Mouse (Mus musculus) intestine, embryonic 14.5 days (tissue): ENCODE measurements around the gene Eif2s3x. TPM values are rescaled to one million over a fixed set of nuclear protein-coding genes. Genes with fewer than 3 reads are reported as not detected.

Experiments used
- ATAC-seq: fragments of 200-750 bp; cut with Nextera tagmentation; replicated peaks from 2 replicates; pipeline ENCODE4 v1.8.0; 2017; ENCODE audit warnings: low read depth, moderate number of reproducible peaks, moderate TSS enrichment, moderate library complexity; ENCODE audit not compliant: low FRiP score, low TSS enrichment
- DNase-seq: peaks from one replicate; pipeline ENCODE4 v3.0.0-alpha.2; 2018; ENCODE audit warnings: low spot score
- H3K27ac ChIP-seq: fragments of 300-500 bp; sonication (generic); 2 replicates; pipeline ENCODE4 v1.5.1; 2014; ENCODE audit warnings: low read depth, mild to moderate bottlenecking, control low read depth
- H3K27me3 ChIP-seq: fragments of 300-500 bp; sonication (generic); replicated peaks from 2 replicates; pipeline ENCODE4 v1.6.1; 2014; ENCODE audit warnings: low read length, control low read depth; ENCODE audit not compliant: control insufficient read depth, insufficient read depth
- H3K36me3 ChIP-seq: fragments of 300-500 bp; sonication (generic); 2 replicates; pipeline ENCODE4 v1.6.1; 2014; ENCODE audit warnings: low read length, control low read depth; ENCODE audit not compliant: control insufficient read depth, insufficient read depth
- H3K4me1 ChIP-seq: fragments of 300-500 bp; sonication (generic); replicated peaks from 2 replicates; pipeline ENCODE4 v1.6.1; 2014; ENCODE audit warnings: low read length, control low read depth, mixed read lengths; ENCODE audit not compliant: control insufficient read depth, insufficient read depth
- H3K4me2 ChIP-seq: fragments of 300-500 bp; sonication (generic); 2 replicates; pipeline ENCODE4 v1.6.1; 2014; ENCODE audit warnings: low read length
- H3K4me3 ChIP-seq: fragments of 300-500 bp; sonication (generic); 2 replicates; pipeline ENCODE4 v1.5.1; 2014; ENCODE audit warnings: low read depth, low read length, control low read depth, mixed read lengths
- H3K9ac ChIP-seq: fragments of 300-500 bp; sonication (generic); 2 replicates; pipeline ENCODE4 v1.6.1; 2014; ENCODE audit warnings: mild to moderate bottlenecking, low read length
- H3K9me3 ChIP-seq: fragments of 300-500 bp; sonication (generic); 2 replicates; pipeline ENCODE4 v1.6.1; 2016; ENCODE audit warnings: low read length, control low read depth; ENCODE audit not compliant: control insufficient read depth
- WGBS: fragments of 180-500 bp; shearing (Covaris S2); extraction: QIAGEN DNeasy Blood & Tissue Kit; methylation state at CpG from one replicate; pipeline ENCODE4 v1.1.7; 2014; 5-methylcytosine and 5-hydroxymethylcytosine counted together
- polyA plus RNA-seq: library from polyadenylated mRNA; unstranded; fragments of >200 nt; fragmentation: Nextera tagmentation; extraction: Ambion mirVana; gene quantifications from 2 replicates; pipeline ENCODE4 v1.2.1, GENCODE M21; 2014

The Eif2s3x gene
- 75.5 and 123 TPM in 2 replicates for polyA plus RNA-seq

GRCm38 (mm10) chrX:94212597-94213321 is at the start of gene Eif2s3x:
Eif2s3x (minus strand) TSS chrX:94212862.
- H3K4me1 ChIP-seq, result no peaks in the 10 kb centered on the region
- H3K9me3 ChIP-seq, result no peaks in the 10 kb centered on the region
- H3K27me3 ChIP-seq, result no peaks in the 10 kb centered on the region
- DNase-seq, result peak; percentile 92
- ATAC-seq, result peak; percentile 97
- H3K4me2 ChIP-seq, result peak within 1 kb of the TSS; percentile 71
- peak within 1 kb of the TSS; percentile 76 for H3K9ac ChIP-seq
- peak within 1 kb of the TSS; percentile 79 for H3K4me3 ChIP-seq
- peak within 1 kb of the TSS; percentile 79 for H3K27ac ChIP-seq
- under 1% methylated on average over 52 of the region's 52 CpGs for WGBS
- peaks cover 24% of the 10 kb centered on the region for H3K36me3 ChIP-seq

- no peak for DNase-seq
- H3K4me1 ChIP-seq, result no peaks in the 10 kb centered on the region
- 14% methylated on average over 12 of the region's 12 CpGs for WGBS
Measured at GRCm38 (mm10) chrX:94235601-94236000, 22.9 kb upstream of the Eif2s3x start.

GRCm38 (mm10) chrX:94235190-94235555 is 22.5 kb upstream of the Eif2s3x start:
- H3K4me3 ChIP-seq, result peak overlapping the region; percentile 50
- peak overlapping the region; percentile 84 for H3K27ac ChIP-seq
- H3K9me3 ChIP-seq, result no peaks in the 10 kb centered on the region
- peak overlapping the region; percentile 51 for H3K4me2 ChIP-seq
- H3K9ac ChIP-seq, result peak overlapping the region; percentile 67
- WGBS, result 22% methylated on average over 29 of the region's 35 CpGs
- no peaks in the 10 kb centered on the region for H3K36me3 ChIP-seq
- 0 out of 2 replicates have a peak, but pooled peaks cover 32% of the 10 kb centered on the region for H3K27me3 ChIP-seq
- H3K4me1 ChIP-seq, result no peaks in the 10 kb centered on the region
- no peak for DNase-seq
- no peak; the same call in 1 of the 2 replicates for ATAC-seq

More at GRCm38 (mm10) chrX:94235601-94236000, 22.9 kb upstream of the Eif2s3x start:
- no peak overlapping the region for H3K27ac ChIP-seq
- ATAC-seq, result no peak
- H3K9ac ChIP-seq, result peak overlapping the region; percentile 67; the same call in 1 of the 2 replicates
- H3K4me3 ChIP-seq, result peak overlapping the region; percentile 50
- H3K27me3 ChIP-seq, result 0 out of 2 replicates have a peak, but pooled peaks cover 28% of the 10 kb centered on the region
- H3K36me3 ChIP-seq, result no peaks in the 10 kb centered on the region
- H3K4me2 ChIP-seq, result peak overlapping the region; percentile 51
- no peaks in the 10 kb centered on the region for H3K9me3 ChIP-seq

- Histone ChIP-seq H3K4me1 (no peaks in the 10 kb centered on the region), H3K27ac (peak within 1 kb of the TSS; percentile 84), H3K4me2 (peak within 1 kb of the TSS; percentile 51), H3K27me3 (0 out of 2 replicates have a peak, but pooled peaks cover 33% of the 10 kb centered on the region), H3K4me3 (peak within 1 kb of the TSS; percentile 50), H3K36me3 (no peaks in the 10 kb centered on the region), H3K9ac (peak within 1 kb of the TSS; percentile 67), H3K9me3 (no peaks in the 10 kb centered on the region)
- ATAC-seq, result peak; percentile 98
- WGBS, result 5% methylated on average over 46 of the region's 70 CpGs
- peak; percentile 87 for DNase-seq
Measured at GRCm38 (mm10) chrX:94234532-94235189, 22.0 kb upstream of the Eif2s3x start, which contains the start of gene Klhl15. Klhl15 (plus strand) TSS chrX:94234599.

GRCm38 (mm10) chrX:94233936-94234531 is 21.4 kb upstream of the Eif2s3x start:
- peak overlapping the region; percentile 67 for H3K9ac ChIP-seq
- peak overlapping the region; percentile 84 for H3K27ac ChIP-seq
- no peaks in the 10 kb centered on the region for H3K36me3 ChIP-seq
- 8% methylated on average over 25 of the region's 25 CpGs for WGBS
- 0 out of 2 replicates have a peak, but pooled peaks cover 33% of the 10 kb centered on the region for H3K27me3 ChIP-seq
- peak overlapping the region; percentile 51 for H3K4me2 ChIP-seq
- ATAC-seq (no peak), DNase-seq (no peak)
- H3K4me1 ChIP-seq, result no peaks in the 10 kb centered on the region
- peak overlapping the region; percentile 50 for H3K4me3 ChIP-seq
- no peaks in the 10 kb centered on the region for H3K9me3 ChIP-seq

GRCm38 (mm10) chrX:94233432-94233831 is 20.8 kb upstream of the Eif2s3x start:
- ATAC-seq (no peak), DNase-seq (no peak)
- Histone ChIP-seq H3K4me2 (peak overlapping the region; percentile 51), H3K9me3 (no peaks in the 10 kb centered on the region), H3K36me3 (no peaks in the 10 kb centered on the region), H3K27me3 (0 out of 2 replicates have a peak, but pooled peaks cover 29% of the 10 kb centered on the region), H3K4me1 (no peaks in the 10 kb centered on the region), H3K9ac (no peak overlapping the region), H3K4me3 (peak overlapping the region; percentile 50; the same call in 1 of the 2 replicates), H3K27ac (no peak overlapping the region)
- WGBS, result 42% methylated on average over 5 of the region's 5 CpGs

- no peaks in the 10 kb centered on the region for H3K9me3 ChIP-seq
- no peak overlapping the region for H3K27ac ChIP-seq
- H3K27me3 ChIP-seq, result no peaks in the 10 kb centered on the region
- H3K4me1 ChIP-seq, result no peaks in the 10 kb centered on the region
- H3K4me3 ChIP-seq, result peak overlapping the region; percentile 79
- peaks cover 17% of the 10 kb centered on the region for H3K36me3 ChIP-seq
- H3K4me2 ChIP-seq, result peak overlapping the region; percentile 37
- peak; percentile 50 for DNase-seq
- no peak overlapping the region for H3K9ac ChIP-seq
- ATAC-seq, result no peak
- WGBS, result 8% methylated on average over 7 of the region's 7 CpGs
Measured at GRCm38 (mm10) chrX:94213384-94213783, 722 bp upstream of the Eif2s3x start.

GRCm38 (mm10) chrX:94212264-94212596 is 432 bp downstream of the Eif2s3x start:
- Histone ChIP-seq H3K4me2 (peak overlapping the region; percentile 71), H3K27ac (peak overlapping the region; percentile 79), H3K9me3 (no peaks in the 10 kb centered on the region), H3K4me3 (peak overlapping the region; percentile 79), H3K4me1 (no peaks in the 10 kb centered on the region), H3K9ac (peak overlapping the region; percentile 76), H3K36me3 (peaks cover 29% of the 10 kb centered on the region), H3K27me3 (no peaks in the 10 kb centered on the region)
- DNase-seq (no peak), ATAC-seq (no peak; the same call in none of the 2 replicates)
- WGBS, result under 1% methylated on average over 12 of the region's 12 CpGs
